Mouse (Mus musculus): ENCODE results near the gene Olfr97. TPM values are rescaled to one million over a fixed set of nuclear protein-coding genes. Genes with fewer than 3 reads are reported as not detected.

Gene Olfr97
- total RNA-seq, 2 experiments from 2014 or later, result not detected

DNA sequence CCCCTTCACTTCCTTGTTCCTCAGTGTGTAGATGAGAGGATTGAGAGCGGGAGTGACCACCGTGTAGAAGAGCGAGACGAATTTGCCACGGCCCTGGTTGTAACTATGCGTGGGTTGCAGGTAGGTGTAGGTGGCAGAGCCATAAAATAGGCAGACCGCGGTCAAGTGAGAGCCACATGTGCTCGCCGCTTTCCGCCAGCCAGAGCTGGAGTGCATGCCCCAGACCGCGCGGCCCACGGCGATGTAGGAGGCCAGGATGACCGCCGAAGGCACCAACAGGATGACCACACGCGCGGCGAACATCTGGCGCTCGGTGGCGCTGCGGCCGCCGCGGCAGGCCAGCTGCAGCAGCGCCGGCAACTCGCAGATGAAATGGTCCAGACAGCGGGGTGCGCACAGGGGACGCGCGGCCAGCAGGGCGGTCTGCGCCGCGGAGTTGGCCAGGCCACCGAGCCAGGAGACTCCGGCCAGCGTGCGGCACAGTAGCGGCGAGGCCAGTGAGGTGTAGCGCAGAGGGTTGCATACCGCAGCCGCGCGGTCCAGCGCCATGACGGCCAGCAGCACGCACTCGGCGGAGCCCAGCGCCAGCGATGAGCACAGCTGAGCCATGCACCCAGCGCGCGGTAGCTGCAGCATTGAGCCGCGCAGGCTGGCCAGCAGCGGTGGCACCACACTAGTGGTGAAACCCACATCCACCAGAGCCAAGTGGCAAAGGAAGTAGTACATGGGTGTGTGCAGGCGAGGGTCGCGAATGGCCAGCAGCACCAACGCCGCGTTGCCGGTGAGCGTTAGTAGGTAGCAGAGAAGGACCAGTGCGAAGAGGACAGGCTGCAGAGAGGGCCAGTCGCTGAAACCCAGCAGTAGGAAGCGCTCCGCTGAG is 40.0 kb downstream of the Olfr97 start:
- DNase-seq (ENCODE audit: low spot score in 2 of 2), result peak; percentile 23 to 26

DNA sequence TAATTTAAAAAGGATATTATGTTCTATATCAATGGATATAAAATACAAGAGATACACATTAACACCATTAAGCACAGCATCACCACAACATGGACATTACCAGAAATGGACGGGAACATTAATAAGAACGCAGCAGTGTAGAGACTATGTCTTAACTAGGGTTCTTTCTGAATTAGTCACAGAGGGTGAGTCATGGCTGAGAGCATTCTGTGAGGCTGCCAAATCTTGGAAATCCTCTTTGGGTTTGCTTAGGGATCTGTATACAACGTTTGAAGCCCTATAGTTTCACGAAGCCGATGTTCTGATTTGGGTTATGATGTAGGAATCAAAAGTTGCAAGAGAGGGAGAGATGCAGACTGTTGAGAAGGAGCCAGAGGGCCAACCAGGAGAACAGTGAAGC is 42.3 kb downstream of the Olfr97 start:
- no peak for DNase-seq (ENCODE audit: low spot score in 2 of 2)

DNA sequence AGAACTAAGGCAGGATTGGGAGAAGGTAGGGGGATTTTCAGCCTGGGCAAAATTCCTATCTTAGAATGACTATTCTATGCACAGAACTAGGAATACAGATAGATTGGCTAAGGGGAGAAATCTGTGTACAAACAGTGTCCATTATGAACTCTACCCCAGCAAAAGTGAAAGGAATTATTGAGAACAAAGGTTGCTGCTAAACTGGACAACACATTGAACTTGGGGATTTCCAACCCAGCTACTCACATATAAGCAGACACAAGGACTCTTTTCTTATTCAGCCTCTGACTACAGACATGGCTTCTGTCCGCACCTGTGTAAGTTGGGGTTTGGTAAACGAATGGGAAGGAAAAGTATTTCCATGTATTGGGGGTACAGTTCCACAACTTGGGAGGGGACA is 43.5 kb downstream of the Olfr97 start, which contains the start of gene Ubd:
Ubd (plus strand) TSS at position 237 of the 400 bp plus-strand sequence.
- no peak for DNase-seq (ENCODE audit: low spot score in 2 of 2)

GRCm38 (mm10) chr17:37193032-37193431 is 44.1 kb downstream of the Olfr97 start:
- no peak for DNase-seq (ENCODE audit: low spot score in 2 of 2)

GRCm38 (mm10) chr17:37190711-37191110 is 46.4 kb downstream of the Olfr97 start:
- DNase-seq (ENCODE audit: low spot score in 2 of 2), result peak in 1 of 2 experiments; percentile 24

- no peak for DNase-seq (ENCODE audit: low spot score in 2 of 2)
Measured at GRCm38 (mm10) chr17:37185474-37185873, 51.7 kb downstream of the Olfr97 start.

Other genes starting within 250 kb of the Olfr97 start
- gene H2-M5, start 247.8 kb downstream of the Olfr97 start, total RNA-seq (2021), result not detected
- gene Zfp57, start 236.2 kb downstream of the Olfr97 start, total RNA-seq (2021), result 1 to 10 TPM; 2.5 to 3.5 TPM
- gene Mog, start 213.9 kb downstream of the Olfr97 start, total RNA-seq (2021), result not detected
- gene Gabbr1, start 191.4 kb downstream of the Olfr97 start, total RNA-seq (2021), result 10 to 100 TPM; 23.3 to 28.6 TPM
- not detected for gene Olfr90, start 148.8 kb downstream of the Olfr97 start, total RNA-seq (2021)
- not detected for gene Olfr91, start 139.1 kb downstream of the Olfr97 start, total RNA-seq (2021)
- not detected for gene Olfr92, start 117.2 kb downstream of the Olfr97 start, total RNA-seq (2021)
- gene Olfr93, start 75.8 kb downstream of the Olfr97 start, total RNA-seq (2021), result not detected
- gene Ubd, start 43.4 kb downstream of the Olfr97 start, total RNA-seq (2021), result under 1 TPM in 1 of 2 experiments, not detected in 1; 0.67 TPM
- not detected for gene Olfr94, start 36.3 kb downstream of the Olfr97 start, total RNA-seq (2021)
- gene Olfr95, start 24.2 kb downstream of the Olfr97 start, total RNA-seq (2021), result not detected
- gene Olfr96, start 17.2 kb downstream of the Olfr97 start, total RNA-seq (2021), result not detected
- not detected for gene Olfr98, start 26.4 kb upstream of the Olfr97 start, total RNA-seq (2021)
- gene H2-M3, start 32.9 kb upstream of the Olfr97 start, total RNA-seq (2021), result 1 to 10 TPM; 5.1 to 8.1 TPM
- not detected for gene Olfr99, start 46.1 kb upstream of the Olfr97 start, total RNA-seq (2021)
- gene Olfr101, start 67.0 kb upstream of the Olfr97 start, total RNA-seq (2021), result not detected
- gene Olfr102, start 79.7 kb upstream of the Olfr97 start, total RNA-seq (2021), result not detected
- gene Olfr103, start 102.4 kb upstream of the Olfr97 start, total RNA-seq (2021), result not detected
- gene Olfr104-ps, start 122.3 kb upstream of the Olfr97 start, total RNA-seq (2021), result not detected
- gene Olfr105-ps, start 141.7 kb upstream of the Olfr97 start, total RNA-seq (2021), result not detected
- gene Olfr106-ps, start 153.1 kb upstream of the Olfr97 start, total RNA-seq (2021), result not detected
- gene Olfr107, start 161.9 kb upstream of the Olfr97 start, total RNA-seq (2021), result not detected
- not detected for gene Olfr108, start 208.2 kb upstream of the Olfr97 start, total RNA-seq (2021)
- not detected for gene Olfr109, start 221.6 kb upstream of the Olfr97 start, total RNA-seq (2021)
- gene H2-M2, start 246.2 kb upstream of the Olfr97 start, total RNA-seq (2021), result 1 to 10 TPM; 1.6 to 9.0 TPM